ENCODE assay signal across 8 mouse cellular contexts in the genomic region with DNA sequence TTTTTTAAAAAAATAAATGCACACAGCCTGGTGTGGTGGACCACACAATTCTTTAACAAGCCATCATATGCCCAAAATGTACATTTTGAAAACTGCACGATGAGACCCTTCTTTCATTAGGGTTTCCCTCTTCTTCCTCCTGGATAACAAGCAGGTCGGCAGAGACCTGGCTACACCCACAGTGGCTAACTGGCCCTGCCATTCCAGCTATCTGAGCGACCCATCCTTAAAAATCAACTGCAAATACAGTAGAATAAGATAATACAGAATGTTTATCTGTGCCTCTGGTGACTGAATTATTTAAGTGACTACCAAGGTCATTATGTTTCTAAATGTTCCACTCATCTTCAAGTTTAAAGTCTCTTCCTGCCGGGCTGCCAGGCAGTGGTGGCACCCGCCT. TPM values are rescaled to one million over a fixed set of nuclear protein-coding genes. Genes with fewer than 3 reads are reported as not detected.
DNase-seq lines count a peak whose midpoint lies in the region; ATAC-seq and TF ChIP-seq lines count a peak whose summit lies in the region.
"Had no signal": no experiment of that assay in that cellular context is flagged by ENCODE, and none has a peak within 500 bp of the region (broad histone marks: within the 10 kb centered on the region; RNA-seq: fewer than 3 reads in every experiment).

No protein-coding gene starts in this region.

- H3K27ac ChIP-seq in thymus, adult 2 months (ENCODE audit: control insufficient read depth, insufficient read depth, low read length) = 0 out of 2 replicates have a peak overlapping the region, but pooled peaks have one; percentile 10
- no peak overlapping the region for H3K27ac ChIP-seq in forebrain, embryonic 16.5 days (ENCODE audit: low read length)
- peak overlapping the region; percentile 83 for H3K27ac ChIP-seq in liver, embryonic 13.5 days

- H3K4me1 ChIP-seq in thymus, adult 2 months (replicated peaks; ENCODE audit: control insufficient read depth, insufficient read depth, low read length) = peaks cover 25% of the 10 kb centered on the region
- peaks cover 16% of the 10 kb centered on the region for H3K4me1 ChIP-seq in forebrain, embryonic 16.5 days (replicated peaks; ENCODE audit: control insufficient read depth, insufficient read depth, low read length)
- peaks cover 77% of the 10 kb centered on the region for H3K4me1 ChIP-seq in liver, embryonic 13.5 days (replicated peaks)

- no peak for TF ChIP-seq POLR2A in thymus, adult 2 months (IDR thresholded peaks at IDR 0.05; ENCODE audit: control insufficient read depth, extremely low read depth, insufficient read depth, low read length, poor library complexity)

- no peaks in the 10 kb centered on the region for H3K36me3 ChIP-seq in thymus, adult 2 months (ENCODE audit: control insufficient read depth, insufficient read depth, low read length)
- H3K36me3 ChIP-seq in forebrain, embryonic 16.5 days (ENCODE audit: control insufficient read depth, insufficient read depth) = no peaks in the 10 kb centered on the region
- H3K36me3 ChIP-seq in liver, embryonic 13.5 days = peaks cover 5% of the 10 kb centered on the region; the same call in 1 of the 2 replicates

- no peaks in the 10 kb centered on the region for H3K9me3 ChIP-seq in forebrain, embryonic 16.5 days (ENCODE audit: control insufficient read depth, low read length)
- H3K9me3 ChIP-seq in liver, embryonic 13.5 days (replicated peaks) = no peaks in the 10 kb centered on the region

- ATAC-seq in forebrain, embryonic 16.5 days = no peak
- no peak for ATAC-seq in liver, embryonic 13.5 days (ENCODE audit: low read depth)
- no peak for ATAC-seq in granulocyte monocyte progenitor cell, adult 5-6 weeks (replicated peaks; ENCODE audit: poor library complexity, severe bottlenecking)

- TF ChIP-seq CTCF in thymus, adult 2 months (IDR thresholded peaks at IDR 0.05; ENCODE audit: borderline replicate concordance, control insufficient read depth, extremely low read depth, insufficient read depth, low read length, poor library complexity) = no peak

- H3K9ac ChIP-seq in forebrain, embryonic 16.5 days (replicated peaks; ENCODE audit: low read depth, low read length) = peak overlapping the region; percentile 88
- H3K9ac ChIP-seq in liver, embryonic 13.5 days = peak overlapping the region; percentile 85

- no peaks in the 10 kb centered on the region for H3K27me3 ChIP-seq in thymus, adult 2 months (ENCODE audit: control insufficient read depth, insufficient read depth, low read length)
- H3K27me3 ChIP-seq in forebrain, embryonic 16.5 days (replicated peaks; ENCODE audit: control insufficient read depth, insufficient read depth, low read length) = no peaks in the 10 kb centered on the region
- peaks cover 16% of the 10 kb centered on the region for H3K27me3 ChIP-seq in liver, embryonic 13.5 days

- DNase-seq in thymus, adult 2 months = no peak
- DNase-seq in thymus, postnatal 0 days (ENCODE audit: low spot score) = no peak
- no peak for DNase-seq in liver, embryonic 13.5 days
- DNase-seq in MN1 (ENCODE audit: low spot score) = no peak
- DNase-seq in urinary bladder, postnatal 36 days (ENCODE audit: low spot score in 2 of 2) = no peak
- DNase-seq: adrenal gland, postnatal 10 days had no signal

- peak overlapping the region; percentile 53 for H3K4me2 ChIP-seq in forebrain, embryonic 16.5 days (ENCODE audit: low read length)
- peak overlapping the region; percentile 99 for H3K4me2 ChIP-seq in liver, embryonic 13.5 days

- H3K4me3 ChIP-seq in thymus, adult 2 months (ENCODE audit: control insufficient read depth, insufficient read depth, low read length) = peak overlapping the region; percentile 28
- H3K4me3 ChIP-seq in forebrain, embryonic 16.5 days (replicated peaks; ENCODE audit: low read length) = peak overlapping the region; percentile 85
- H3K4me3 ChIP-seq in liver, embryonic 13.5 days (replicated peaks) = peak overlapping the region; percentile 85

- 27% methylated on average over 5 of the region's 5 CpGs for WGBS in thymus, adult 2 months
- WGBS in forebrain, embryonic 16.5 days = 49% methylated on average over 5 of the region's 5 CpGs
- 11% methylated on average over 5 of the region's 5 CpGs for WGBS in liver, embryonic 13.5 days (ENCODE audit: insufficient replicate concordance)

RNA-seq across cellular contexts. Expression of a gene that starts 2.4 kb away (rescaled TPM):
- polyA plus RNA-seq in thymus, adult 2 months (2012; rRNA removed) = 107 and 117 TPM in 2 replicates
- 165 and 193 TPM in 2 replicates for polyA plus RNA-seq in thymus, postnatal 0 days (2015; fragmentation: Nextera tagmentation; extraction: Ambion mirVana)
- 62.7 and 70.3 TPM in 2 replicates for polyA plus RNA-seq in forebrain, embryonic 16.5 days (2015; fragmentation: Nextera tagmentation; extraction: Ambion mirVana)
- polyA plus RNA-seq in liver, embryonic 13.5 days (2015; fragmentation: Nextera tagmentation; extraction: Ambion mirVana) = 67.1 and 82.5 TPM in 2 replicates
- 181 and 224 TPM in 2 replicates for total RNA-seq in granulocyte monocyte progenitor cell, adult 5-6 weeks (2014; fragmentation: Nextera tagmentation)
- total RNA-seq in granulocyte monocyte progenitor cell, adult 5-6 weeks (2017) = 223 and 286 TPM in 2 replicates

RNA-seq across cellular contexts. Expression of a gene that starts 25.4 kb away (rescaled TPM):
- 31.7 and 44.9 TPM in 2 replicates for polyA plus RNA-seq in thymus, adult 2 months (2012; rRNA removed)
- polyA plus RNA-seq in thymus, postnatal 0 days (2015; fragmentation: Nextera tagmentation; extraction: Ambion mirVana) = 91.4 and 98.8 TPM in 2 replicates
- 74.3 and 79.7 TPM in 2 replicates for polyA plus RNA-seq in forebrain, embryonic 16.5 days (2015; fragmentation: Nextera tagmentation; extraction: Ambion mirVana)
- 69.9 and 84.5 TPM in 2 replicates for polyA plus RNA-seq in liver, embryonic 13.5 days (2015; fragmentation: Nextera tagmentation; extraction: Ambion mirVana)
- 97.6 and 127 TPM in 2 replicates for total RNA-seq in granulocyte monocyte progenitor cell, adult 5-6 weeks (2014; fragmentation: Nextera tagmentation)
- 170 and 172 TPM in 2 replicates for total RNA-seq in granulocyte monocyte progenitor cell, adult 5-6 weeks (2017)

Comparison
In these comparisons a context has a peak if more than half of its experiments do, and no peak if none do; other contexts are left out.
1. H3K4me3 ChIP-seq: peak in every context shown above with its lines; median percentile 85 in forebrain, embryonic 16.5 days; 85 in liver, embryonic 13.5 days; 28 in thymus, adult 2 months.